ENCODE assay signal across 10 mouse cellular contexts in genomic region chr1:54193191-54193770, GRCm38 (mm10). TPM values are rescaled to one million over a fixed set of nuclear protein-coding genes. Genes with fewer than 3 reads are reported as not detected.
A peak's percentile ranks its signal among the peaks of the same experiment; 100 is the strongest.
DNase-seq lines count a peak whose midpoint lies in the region; ATAC-seq lines count a peak whose summit lies in the region.
"Had no signal": no experiment of that assay in that cellular context is flagged by ENCODE, and none has a peak within 500 bp of the region (broad histone marks: within the 10 kb centered on the region; RNA-seq: fewer than 3 reads in every experiment).

No protein-coding gene starts in this region.

- 45% methylated on average over 7 of the region's 7 CpGs for WGBS in limb, embryonic 13.5 days
- 46% methylated on average over 7 of the region's 7 CpGs for WGBS in limb, embryonic 10.5 days
- 35% methylated on average over 7 of the region's 7 CpGs for WGBS in embryonic facial prominence, embryonic 10.5 days
- WGBS in hindbrain, embryonic 15.5 days: 24% methylated on average over 7 of the region's 7 CpGs

- peaks cover 3% of the 10 kb centered on the region; the same call in 1 of the 2 replicates for H3K4me1 ChIP-seq in limb, embryonic 13.5 days
- peaks cover 5% of the 10 kb centered on the region; the same call in 1 of the 2 replicates for H3K4me1 ChIP-seq in limb, embryonic 10.5 days
- H3K4me1 ChIP-seq in embryonic facial prominence, embryonic 10.5 days: peaks cover 8% of the 10 kb centered on the region
- H3K4me1 ChIP-seq in hindbrain, embryonic 15.5 days (replicated peaks): peaks cover 23% of the 10 kb centered on the region

- H3K27me3 ChIP-seq in limb, embryonic 13.5 days: peaks cover 27% of the 10 kb centered on the region; the same call in 1 of the 2 replicates
- peaks cover 31% of the 10 kb centered on the region for H3K27me3 ChIP-seq in limb, embryonic 10.5 days (ENCODE audit: low read depth, poor library complexity, severe bottlenecking)
- H3K27me3 ChIP-seq in embryonic facial prominence, embryonic 10.5 days (replicated peaks; ENCODE audit: low read depth, poor library complexity, severe bottlenecking): peaks cover 36% of the 10 kb centered on the region
- H3K27me3 ChIP-seq in hindbrain, embryonic 15.5 days: no peaks in the 10 kb centered on the region

- no peak overlapping the region for H3K4me3 ChIP-seq in limb, embryonic 13.5 days
- H3K4me3 ChIP-seq in limb, embryonic 10.5 days: no peak overlapping the region
- H3K4me3 ChIP-seq in embryonic facial prominence, embryonic 10.5 days: peak overlapping the region; percentile 84
- H3K4me3 ChIP-seq in hindbrain, embryonic 15.5 days: peak overlapping the region; percentile 97

- H3K9me3 ChIP-seq in limb, embryonic 13.5 days: no peaks in the 10 kb centered on the region
- H3K9me3 ChIP-seq in limb, embryonic 10.5 days (replicated peaks): no peaks in the 10 kb centered on the region
- H3K9me3 ChIP-seq in embryonic facial prominence, embryonic 10.5 days: no peaks in the 10 kb centered on the region
- H3K9me3 ChIP-seq in hindbrain, embryonic 15.5 days: no peaks in the 10 kb centered on the region

- no peak for ATAC-seq in limb, embryonic 13.5 days (ENCODE audit: low FRiP score, low read depth)
- ATAC-seq in hindbrain, embryonic 15.5 days (ENCODE audit: low FRiP score, low read depth): no peak

- no peak overlapping the region for H3K27ac ChIP-seq in limb, embryonic 13.5 days
- H3K27ac ChIP-seq in limb, embryonic 10.5 days: no peak overlapping the region
- H3K27ac ChIP-seq in embryonic facial prominence, embryonic 10.5 days (replicated peaks): no peak overlapping the region
- peak overlapping the region; percentile 45; the same call in 1 of the 2 replicates for H3K27ac ChIP-seq in hindbrain, embryonic 15.5 days (replicated peaks)

- DNase-seq in limb, embryonic 10.5 days (ENCODE audit: low spot score): no peak
- DNase-seq in embryonic facial prominence, embryonic 10.5 days (ENCODE audit: low spot score): no peak
- peak; percentile 14 for DNase-seq in retina, postnatal 7 days (ENCODE audit: low read depth, low spot score)
- no peak for DNase-seq in adrenal gland, adult 2 months
- no peak for DNase-seq in spleen, postnatal 14 days (ENCODE audit: low spot score in 2 of 2)
- DNase-seq in gastrocnemius, postnatal 25 days: no peak
- DNase-seq: lung, adult 18-20 months had no signal

- peak overlapping the region; percentile 79; the same call in 1 of the 2 replicates for H3K4me2 ChIP-seq in limb, embryonic 13.5 days (replicated peaks)
- peak overlapping the region; percentile 73 for H3K4me2 ChIP-seq in hindbrain, embryonic 15.5 days

- H3K9ac ChIP-seq in limb, embryonic 13.5 days: no peak overlapping the region
- 0 out of 2 replicates have a peak overlapping the region, but pooled peaks have one; percentile 29 for H3K9ac ChIP-seq in hindbrain, embryonic 15.5 days

- no peaks in the 10 kb centered on the region for H3K36me3 ChIP-seq in limb, embryonic 13.5 days
- H3K36me3 ChIP-seq in limb, embryonic 10.5 days: no peaks in the 10 kb centered on the region
- no peaks in the 10 kb centered on the region for H3K36me3 ChIP-seq in embryonic facial prominence, embryonic 10.5 days (replicated peaks)
- H3K36me3 ChIP-seq in hindbrain, embryonic 15.5 days: no peaks in the 10 kb centered on the region

RNA-seq across cellular contexts. Expression of gene Hecw2, which starts 1.7 kb away (rescaled TPM):
- 3.0 and 3.7 TPM in 2 replicates for polyA plus RNA-seq in limb, embryonic 13.5 days (2015; fragmentation: Nextera tagmentation; extraction: Ambion mirVana)
- 2.5 TPM in 2 replicates for polyA plus RNA-seq in limb, embryonic 10.5 days (2016; fragmentation: Nextera tagmentation; extraction: Ambion mirVana)
- polyA plus RNA-seq in embryonic facial prominence, embryonic 10.5 days (2016; fragmentation: Nextera tagmentation; extraction: Ambion mirVana): 3.9 and 4.0 TPM in 2 replicates
- 8.5 TPM in 2 replicates for polyA plus RNA-seq in hindbrain, embryonic 15.5 days (2015; fragmentation: Nextera tagmentation; extraction: Ambion mirVana)
- 1 to 10 TPM; 7.2 to 9.1 TPM for total RNA-seq in adrenal gland, adult 2 months (2021)
- 0.81 and 0.89 TPM in 2 replicates for polyA plus RNA-seq in adrenal gland, adult 2 months (2012; rRNA removed)
- 1 to 10 TPM; 3.1 to 4.3 TPM for total RNA-seq in gastrocnemius, postnatal 25 days (2021)
- total RNA-seq: MEL had no signal

RNA-seq across cellular contexts. Expression of gene Ccdc150, which starts 57.2 kb away (rescaled TPM):
- polyA plus RNA-seq in limb, embryonic 13.5 days (2015; fragmentation: Nextera tagmentation; extraction: Ambion mirVana): 0.23 and 0.43 TPM in 2 replicates
- 0.84 and 1.1 TPM in 2 replicates for polyA plus RNA-seq in limb, embryonic 10.5 days (2016; fragmentation: Nextera tagmentation; extraction: Ambion mirVana)
- 0.72 and 1.3 TPM in 2 replicates for polyA plus RNA-seq in embryonic facial prominence, embryonic 10.5 days (2016; fragmentation: Nextera tagmentation; extraction: Ambion mirVana)
- 0.17 and 0.37 TPM in 2 replicates for polyA plus RNA-seq in hindbrain, embryonic 15.5 days (2015; fragmentation: Nextera tagmentation; extraction: Ambion mirVana)
- under 1 TPM in 1 of 2 experiments, not detected in 1; 0.17 TPM for total RNA-seq in adrenal gland, adult 2 months (2021)
- polyA plus RNA-seq in adrenal gland, adult 2 months (2012; rRNA removed): not detected in 2 replicates
- not detected for total RNA-seq in gastrocnemius, postnatal 25 days (2021)

Comparison
In these comparisons a context has a peak if more than half of its experiments do, and no peak if none do; other contexts are left out.
1. H3K4me3 ChIP-seq: peak in embryonic facial prominence, embryonic 10.5 days (single experiment) and hindbrain, embryonic 15.5 days (single experiment); none in limb, embryonic 13.5 days (single experiment) and limb, embryonic 10.5 days (single experiment).